Mouse (Mus musculus) small intestine, adult 2 months (tissue): ENCODE results near the gene Fam184b. TPM values are rescaled to one million over a fixed set of nuclear protein-coding genes. Genes with fewer than 3 reads are reported as not detected.

Source experiments
- H3K27ac ChIP-seq: fragments of 200-500 bp; 2 replicates; pipeline ENCODE4 v1.5.1; 2012; ENCODE audit warnings: low read depth, low read length, control low read depth, inconsistent platforms; ENCODE audit not compliant: insufficient read depth
- H3K27me3 ChIP-seq: fragments of 200-500 bp; 2 replicates; pipeline ENCODE4 v1.6.1; 2012; ENCODE audit warnings: mild to moderate bottlenecking, moderate library complexity, low read length, inconsistent platforms; ENCODE audit not compliant: control insufficient read depth, insufficient read depth
- H3K36me3 ChIP-seq: fragments of 200-500 bp; 2 replicates; pipeline ENCODE4 v1.6.1; 2012; ENCODE audit warnings: mild to moderate bottlenecking, low read length, control low read depth, inconsistent platforms; ENCODE audit not compliant: control insufficient read depth, insufficient read depth
- H3K4me1 ChIP-seq: fragments of 200-500 bp; 2 replicates; pipeline ENCODE4 v1.6.1; 2012; ENCODE audit warnings: low read length, inconsistent platforms, mixed read lengths; ENCODE audit not compliant: control insufficient read depth, insufficient read depth, insufficient read length
- H3K4me3 ChIP-seq: fragments of 200-500 bp; 2 replicates; pipeline ENCODE4 v1.5.1; 2012; ENCODE audit warnings: low read depth, mild to moderate bottlenecking, control low read depth, inconsistent platforms, low read length, moderate library complexity
- CTCF ChIP-seq: fragments of 200-500 bp; IDR thresholded peaks from 2 replicates; pipeline ENCODE4 v1.5.1; 2012; ENCODE audit warnings: low read depth, mild to moderate bottlenecking, control low read depth, inconsistent platforms, low read length, moderate library complexity, mixed read lengths; ENCODE audit not compliant: insufficient replicate concordance, insufficient read length; ENCODE audit errors: extremely low read depth
- POLR2A ChIP-seq: fragments of 200-500 bp; IDR thresholded peaks from 2 replicates; pipeline ENCODE4 v1.6.1; 2012; ENCODE audit warnings: low read depth, mild to moderate bottlenecking, control low read depth, inconsistent platforms, low read length, moderate library complexity
- WGBS: fragments of 180-500 bp; shearing (Covaris S2); methylation state at CpG from one replicate; pipeline ENCODE4 v1.1.7; 2018; 5-methylcytosine and 5-hydroxymethylcytosine counted together
- polyA plus RNA-seq: library from polyadenylated mRNA; depleted of rRNA; stranded (reverse); fragments of >200 nt; gene quantifications from 2 replicates; pipeline ENCODE4 v1.2.3, GENCODE M21; 2012

Gene Fam184b
- polyA plus RNA-seq, 1 experiment: 0.06 TPM

- H3K27ac ChIP-seq: no peak overlapping the region
Observed at GRCm38 (mm10) chr5:45514599-45514998, 124.8 kb downstream of the Fam184b start.

DNA sequence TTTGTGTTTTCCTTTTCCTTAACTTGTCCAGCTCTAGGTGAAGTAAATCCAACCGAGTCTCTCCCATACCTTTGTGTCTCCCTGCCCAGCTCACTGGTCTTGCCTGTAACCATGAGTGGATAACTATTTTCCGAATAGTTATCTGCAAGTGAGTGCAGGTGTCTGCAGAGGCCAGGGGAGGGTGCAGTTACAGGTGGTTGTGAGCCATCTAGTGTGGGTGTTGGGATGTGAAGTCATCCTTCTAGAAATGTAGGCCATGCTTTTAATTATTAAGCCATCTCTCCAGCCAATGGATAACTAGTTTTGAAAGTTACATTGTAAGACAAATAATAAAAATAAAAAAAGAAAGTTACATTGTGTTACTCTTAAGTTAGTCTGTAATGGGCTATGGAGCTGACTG, 125.9 kb downstream of the Fam184b start:
- TF ChIP-seq CTCF (no peak), POLR2A (no peak)
- Histone ChIP-seq H3K27me3 (no peaks in the 10 kb centered on the region), H3K36me3 (peaks cover 53% of the 10 kb centered on the region), H3K27ac (no peak overlapping the region), H3K4me1 (no peaks in the 10 kb centered on the region), H3K4me3 (no peak overlapping the region)
- 92% methylated on average over 2 of the region's 2 CpGs for WGBS

More at GRCm38 (mm10) chr5:45514599-45514998, 124.8 kb downstream of the Fam184b start:
- WGBS: 80% methylated on average over 1 of the region's 1 CpGs
- Histone ChIP-seq H3K27me3 (no peaks in the 10 kb centered on the region), H3K4me3 (no peak overlapping the region), H3K4me1 (no peaks in the 10 kb centered on the region), H3K36me3 (peaks cover 49% of the 10 kb centered on the region)
- TF ChIP-seq CTCF (no peak), POLR2A (no peak)

DNA sequence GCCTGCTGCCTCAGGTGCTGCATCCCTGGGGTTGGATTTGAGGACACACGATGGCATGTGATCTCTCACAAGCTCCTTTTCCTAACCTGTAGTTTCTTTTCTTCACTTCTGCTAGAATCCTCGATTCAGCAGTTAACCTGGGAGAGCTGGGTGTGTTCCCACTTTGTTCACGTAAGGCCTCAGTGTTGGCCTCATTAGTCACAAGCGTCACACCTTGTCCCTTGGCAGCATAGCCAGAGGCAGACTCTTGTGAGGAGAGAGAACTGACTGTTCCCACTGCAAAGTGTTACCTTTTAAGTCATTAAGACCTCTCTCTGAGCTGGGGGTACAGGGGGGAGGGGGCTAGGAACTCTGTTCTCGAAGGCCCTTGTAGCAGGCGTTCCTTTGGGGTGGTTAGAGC, 126.5 kb downstream of the Fam184b start:
- Histone ChIP-seq H3K4me1 (no peaks in the 10 kb centered on the region), H3K27me3 (no peaks in the 10 kb centered on the region), H3K27ac (no peak overlapping the region), H3K4me3 (no peak overlapping the region), H3K36me3 (peaks cover 57% of the 10 kb centered on the region)
- TF ChIP-seq CTCF: no peak
- no peak for TF ChIP-seq POLR2A
- 89% methylated on average over 6 of the region's 6 CpGs for WGBS

DNA sequence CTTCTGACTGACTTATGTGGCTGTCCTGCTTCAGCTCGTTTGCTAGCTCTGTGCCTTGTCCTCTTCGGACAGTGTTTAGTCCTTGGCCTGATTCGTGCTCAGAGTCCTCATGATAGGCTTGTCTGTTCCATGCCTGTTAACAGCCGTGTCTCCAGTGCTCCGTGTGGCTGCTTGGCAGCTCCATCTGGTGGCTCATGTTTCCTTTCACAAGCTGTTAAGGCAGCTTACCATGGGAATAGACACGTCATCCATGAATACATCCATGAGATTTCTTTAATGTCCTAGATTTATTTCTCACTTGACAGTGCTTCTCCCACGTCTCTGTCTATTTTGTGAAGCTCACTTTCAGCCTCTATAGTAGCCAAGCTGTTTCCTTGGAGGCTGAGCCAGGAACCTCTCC, 129.3 kb downstream of the Fam184b start:
- Histone ChIP-seq H3K27ac (no peak overlapping the region), H3K27me3 (no peaks in the 10 kb centered on the region), H3K4me1 (no peaks in the 10 kb centered on the region), H3K36me3 (peaks cover 78% of the 10 kb centered on the region), H3K4me3 (no peak overlapping the region)
- TF ChIP-seq POLR2A (no peak), CTCF (no peak)
- 83% methylated on average over 7 of the region's 7 CpGs for WGBS

- Histone ChIP-seq H3K4me1 (peaks cover 9% of the 10 kb centered on the region; the same call in 1 of the 2 replicates), H3K4me3 (peak overlapping the region; percentile 23; the same call in 1 of the 2 replicates), H3K27me3 (no peaks in the 10 kb centered on the region), H3K36me3 (peaks cover 63% of the 10 kb centered on the region), H3K27ac (no peak overlapping the region)
- 85% methylated on average over 5 of the region's 5 CpGs for WGBS
- TF ChIP-seq CTCF (no peak), POLR2A (no peak)
Observed at GRCm38 (mm10) chr5:45497564-45497963, 141.8 kb downstream of the Fam184b start.

- TF ChIP-seq POLR2A (no peak), CTCF (no peak)
- Histone ChIP-seq H3K4me1 (peaks cover 13% of the 10 kb centered on the region; the same call in 1 of the 2 replicates), H3K36me3 (peaks cover 60% of the 10 kb centered on the region), H3K27me3 (no peaks in the 10 kb centered on the region), H3K4me3 (peak overlapping the region; percentile 23), H3K27ac (no peak overlapping the region)
- WGBS: 84% methylated on average over 12 of the region's 12 CpGs
Observed at GRCm38 (mm10) chr5:45496930-45497550, 142.4 kb downstream of the Fam184b start.

DNA sequence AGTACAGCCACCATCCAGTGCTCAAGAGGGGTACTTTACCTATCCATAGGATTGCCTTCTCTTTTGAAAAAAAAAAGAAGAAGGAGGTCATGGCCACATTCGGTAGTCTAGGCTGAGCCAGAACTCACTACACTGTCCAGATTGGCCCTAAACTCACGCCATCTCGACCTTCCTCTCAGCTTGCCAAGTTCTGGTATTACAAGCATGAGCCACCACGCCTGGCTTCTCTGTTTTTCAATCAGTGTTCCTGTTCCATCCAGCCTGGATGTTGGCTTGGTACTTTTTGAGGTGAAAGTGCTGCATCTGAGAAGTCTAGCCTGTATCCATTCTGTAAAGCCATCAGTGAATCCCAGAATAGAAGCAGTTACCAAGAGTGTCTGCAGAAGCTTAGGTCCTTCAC, 142.9 kb downstream of the Fam184b start:
- Histone ChIP-seq H3K27ac (no peak overlapping the region), H3K36me3 (peaks cover 55% of the 10 kb centered on the region), H3K4me1 (peaks cover 13% of the 10 kb centered on the region), H3K4me3 (peak overlapping the region; percentile 23; the same call in 1 of the 2 replicates), H3K27me3 (no peaks in the 10 kb centered on the region)
- 82% methylated on average over 4 of the region's 4 CpGs for WGBS
- TF ChIP-seq POLR2A (no peak), CTCF (no peak)
